Mouse (Mus musculus) embryonic fibroblast, embryonic 13.5 days (primary cell): ENCODE data around the gene Jagn1. TPM values are rescaled to one million over a fixed set of nuclear protein-coding genes. Genes with fewer than 3 reads are reported as not detected.
A peak's percentile ranks its signal among the peaks of the same experiment; 100 is the strongest.

Experiments
- H3K27ac ChIP-seq: 2 replicates; pipeline ENCODE4 v1.5.1; 2012; ENCODE audit warnings: low read length, control low read depth, inconsistent platforms; ENCODE audit not compliant: insufficient read depth
- H3K4me1 ChIP-seq: 2 replicates; pipeline ENCODE4 v1.6.1; 2011; ENCODE audit warnings: low read length; ENCODE audit not compliant: control insufficient read depth, insufficient read depth
- H3K4me3 ChIP-seq: 2 replicates; pipeline ENCODE4 v1.5.1; 2011; ENCODE audit warnings: mild to moderate bottlenecking, control low read depth, low read length; ENCODE audit not compliant: insufficient read depth
- CTCF ChIP-seq: IDR thresholded peaks from 2 replicates; pipeline ENCODE4 v1.5.1; 2011; ENCODE audit warnings: mild to moderate bottlenecking, control low read depth, low read length, moderate library complexity, borderline replicate concordance; ENCODE audit not compliant: insufficient read depth
- POLR2A ChIP-seq: IDR thresholded peaks from 2 replicates; pipeline ENCODE4 v1.6.1; 2011; ENCODE audit warnings: low read depth, mild to moderate bottlenecking, control low read depth, low read length, moderate library complexity
- polyA plus RNA-seq: library from polyadenylated mRNA; stranded (reverse); fragments of >200 nt; gene quantifications from 2 replicates; pipeline ENCODE4 v1.2.4, GENCODE M21; 2011; ENCODE audit warnings: low read depth; ENCODE audit not compliant: missing spikeins, insufficient read length

Jagn1 gene
- polyA plus RNA-seq, 1 experiment: 48.6 TPM

DNA sequence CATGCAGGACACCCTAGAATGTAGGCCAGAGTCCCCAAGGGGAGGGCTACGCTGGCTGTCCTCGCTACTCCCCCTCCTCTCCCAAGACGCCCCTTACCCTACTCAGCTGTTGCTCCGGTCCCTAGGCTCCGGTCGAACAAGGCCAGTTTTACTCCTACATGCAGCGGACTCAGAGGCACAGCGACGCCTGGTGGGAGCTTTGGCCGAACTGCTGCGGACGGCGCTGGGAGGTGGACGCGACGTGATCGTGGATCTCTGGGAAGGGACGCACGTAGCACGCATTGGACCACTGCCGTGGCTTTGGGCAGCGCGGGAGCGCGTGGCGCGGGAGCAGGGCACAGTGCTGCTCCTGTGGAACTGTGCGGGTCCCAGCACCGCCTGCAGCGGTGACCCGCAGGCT, 27.1 kb downstream of the Jagn1 start:
- Histone ChIP-seq H3K4me1 (0 out of 2 replicates have a peak, but pooled peaks cover 2% of the 10 kb centered on the region), H3K4me3 (no peak overlapping the region), H3K27ac (no peak overlapping the region)
- TF ChIP-seq POLR2A (peak; percentile 19; the same call in 1 of the 2 replicates), CTCF (peak; percentile 98)

DNA sequence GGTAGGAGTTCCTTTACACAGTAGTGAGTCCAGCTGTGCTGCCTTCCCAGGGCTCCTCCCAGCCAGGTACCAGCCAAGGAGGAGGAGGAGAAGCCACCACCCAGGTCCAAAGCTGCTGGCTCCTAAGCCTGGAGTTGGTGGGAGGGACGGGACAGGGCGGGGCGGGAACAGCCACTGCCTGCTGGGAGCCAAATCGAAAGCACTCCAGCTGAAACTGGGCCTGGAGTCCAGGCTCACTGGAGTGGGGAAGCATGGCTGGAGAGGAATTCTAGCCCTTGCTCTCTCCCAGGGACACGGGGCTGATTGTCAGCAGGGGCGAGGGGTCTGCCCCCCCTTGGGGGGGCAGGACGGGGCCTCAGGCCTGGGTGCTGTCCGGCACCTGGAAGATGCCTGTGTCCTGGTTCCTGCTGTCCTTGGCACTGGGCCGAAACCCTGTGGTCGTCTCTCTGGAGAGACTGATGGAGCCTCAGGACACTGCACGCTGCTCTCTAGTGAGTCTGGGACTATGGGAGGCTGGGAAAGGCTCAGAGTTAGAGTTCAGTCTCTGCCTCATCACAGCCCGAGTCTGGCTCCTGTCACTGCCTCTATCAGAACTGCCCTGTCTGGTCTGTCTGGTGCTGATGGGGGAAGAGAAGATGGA, 29.0 kb downstream of the Jagn1 start, which contains the start of gene Il17rc:
Gene Il17rc, plus strand, starts transcription at position 131 of the 640 bp plus-strand sequence.
- TF ChIP-seq CTCF (no peak), POLR2A (peak; percentile 92)
- Histone ChIP-seq H3K4me1 (0 out of 2 replicates have a peak, but pooled peaks cover 2% of the 10 kb centered on the region), H3K4me3 (peak within 1 kb of the TSS; percentile 28), H3K27ac (peak within 1 kb of the TSS; percentile 5; the same call in 1 of the 2 replicates)

DNA sequence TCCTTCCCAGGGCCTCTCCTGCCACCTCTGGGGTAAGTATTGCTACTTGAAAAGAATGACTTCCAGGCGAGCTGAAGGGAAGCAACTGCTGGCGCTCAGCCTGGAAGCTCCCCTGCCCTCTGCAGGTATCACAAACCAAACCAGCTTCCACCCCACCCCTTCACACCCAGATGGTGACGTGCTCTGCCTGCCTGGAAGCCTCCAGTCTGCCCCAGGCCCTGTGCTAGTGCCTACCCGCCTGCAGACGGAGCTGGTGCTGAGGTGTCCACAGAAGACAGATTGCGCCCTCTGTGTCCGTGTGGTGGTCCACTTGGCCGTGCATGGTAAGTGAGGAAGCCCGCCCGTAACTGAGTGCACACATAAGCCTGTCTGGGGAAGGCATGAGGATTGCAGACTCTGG, 29.7 kb downstream of the Jagn1 start:
- 0 out of 2 replicates have a peak, but pooled peaks cover 2% of the 10 kb centered on the region for H3K4me1 ChIP-seq
- no peak overlapping the region for H3K27ac ChIP-seq
- peak overlapping the region; percentile 28; the same call in 1 of the 2 replicates for H3K4me3 ChIP-seq
- no peak for TF ChIP-seq POLR2A
- TF ChIP-seq CTCF: no peak

DNA sequence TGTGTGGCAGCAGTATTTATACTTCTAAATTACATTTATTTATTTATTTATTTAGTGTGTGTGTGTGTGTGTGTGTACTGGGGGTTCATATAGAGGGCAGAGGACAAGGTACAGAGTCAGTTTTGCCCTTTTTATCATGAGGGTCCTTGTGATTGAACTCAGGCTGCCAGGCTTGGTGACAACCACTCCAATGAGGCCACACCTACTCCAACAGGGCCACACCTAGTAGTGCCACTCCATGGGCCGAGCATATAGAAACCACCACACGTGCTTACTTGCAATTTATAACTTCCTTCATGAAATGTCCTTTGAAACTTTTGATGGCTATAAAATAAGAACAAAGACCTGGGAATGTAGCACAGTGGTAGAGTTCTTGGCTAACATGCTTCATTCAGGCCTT, 30.9 kb downstream of the Jagn1 start:
- H3K4me1 ChIP-seq: 0 out of 2 replicates have a peak, but pooled peaks cover 2% of the 10 kb centered on the region
- no peak overlapping the region for H3K27ac ChIP-seq
- TF ChIP-seq POLR2A (no peak), CTCF (no peak)
- H3K4me3 ChIP-seq: no peak overlapping the region

DNA sequence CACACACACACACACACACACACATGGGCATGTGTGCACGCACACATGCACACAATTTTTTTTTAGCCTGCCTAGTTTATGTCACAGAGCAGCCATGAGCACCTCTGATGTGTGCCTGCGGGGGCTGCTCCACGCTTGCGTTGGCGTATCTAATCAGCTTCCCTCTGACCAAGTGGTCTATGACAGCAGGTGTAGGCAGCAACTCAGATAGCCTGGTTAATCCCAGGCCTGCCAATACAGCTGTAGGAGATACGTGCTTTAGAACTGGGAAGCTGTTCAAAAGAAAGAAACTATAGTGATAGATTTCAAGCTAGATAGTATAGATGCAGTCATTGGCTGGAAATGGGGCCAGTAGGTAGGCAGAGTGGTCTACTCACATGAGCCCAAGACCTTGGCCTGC, 31.3 kb downstream of the Jagn1 start:
- Histone ChIP-seq H3K4me3 (no peak overlapping the region), H3K4me1 (0 out of 2 replicates have a peak, but pooled peaks cover 2% of the 10 kb centered on the region), H3K27ac (no peak overlapping the region)
- no peak for TF ChIP-seq CTCF
- TF ChIP-seq POLR2A: no peak

DNA sequence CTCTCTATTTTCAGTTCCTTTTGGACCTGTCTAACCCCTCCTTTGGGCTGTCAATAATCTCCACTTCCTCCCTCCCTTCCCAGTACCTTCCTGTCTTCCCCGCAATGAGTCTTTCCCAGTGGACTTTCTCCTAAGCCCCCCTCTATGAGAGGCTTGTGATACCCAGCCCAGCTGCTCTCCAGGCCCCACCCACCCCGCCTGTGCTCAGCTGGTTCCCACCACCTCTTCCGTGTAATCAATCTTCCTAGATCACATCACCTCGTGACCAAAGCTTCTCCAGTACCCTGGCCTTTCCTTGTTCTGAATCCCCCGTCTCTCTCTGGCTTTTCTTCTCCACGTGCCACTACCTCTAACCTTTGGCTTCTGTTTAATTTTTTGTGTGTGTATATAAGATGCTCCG, 35.0 kb downstream of the Jagn1 start:
- H3K4me1 ChIP-seq: peaks cover 6% of the 10 kb centered on the region
- no peak overlapping the region for H3K4me3 ChIP-seq
- no peak overlapping the region for H3K27ac ChIP-seq
- no peak for TF ChIP-seq CTCF
- TF ChIP-seq POLR2A: no peak

DNA sequence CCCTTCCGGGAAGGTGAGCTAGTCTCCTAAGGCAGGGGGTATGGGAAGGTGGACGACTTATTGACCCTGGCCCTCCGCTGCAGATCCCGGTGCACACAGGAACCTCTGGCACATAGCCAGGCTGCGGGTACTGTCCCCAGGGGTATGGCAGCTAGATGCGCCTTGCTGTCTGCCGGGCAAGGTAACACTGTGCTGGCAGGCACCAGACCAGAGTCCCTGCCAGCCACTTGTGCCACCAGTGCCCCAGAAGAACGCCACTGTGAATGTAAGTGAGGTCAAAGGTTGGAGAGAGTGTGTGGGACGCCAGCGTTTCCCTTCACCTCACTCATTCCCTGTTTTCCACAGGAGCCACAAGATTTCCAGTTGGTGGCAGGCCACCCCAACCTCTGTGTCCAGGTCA, 36.5 kb downstream of the Jagn1 start:
- H3K27ac ChIP-seq: no peak overlapping the region
- peaks cover 6% of the 10 kb centered on the region for H3K4me1 ChIP-seq
- no peak overlapping the region for H3K4me3 ChIP-seq
- TF ChIP-seq POLR2A (no peak), CTCF (no peak)

DNA sequence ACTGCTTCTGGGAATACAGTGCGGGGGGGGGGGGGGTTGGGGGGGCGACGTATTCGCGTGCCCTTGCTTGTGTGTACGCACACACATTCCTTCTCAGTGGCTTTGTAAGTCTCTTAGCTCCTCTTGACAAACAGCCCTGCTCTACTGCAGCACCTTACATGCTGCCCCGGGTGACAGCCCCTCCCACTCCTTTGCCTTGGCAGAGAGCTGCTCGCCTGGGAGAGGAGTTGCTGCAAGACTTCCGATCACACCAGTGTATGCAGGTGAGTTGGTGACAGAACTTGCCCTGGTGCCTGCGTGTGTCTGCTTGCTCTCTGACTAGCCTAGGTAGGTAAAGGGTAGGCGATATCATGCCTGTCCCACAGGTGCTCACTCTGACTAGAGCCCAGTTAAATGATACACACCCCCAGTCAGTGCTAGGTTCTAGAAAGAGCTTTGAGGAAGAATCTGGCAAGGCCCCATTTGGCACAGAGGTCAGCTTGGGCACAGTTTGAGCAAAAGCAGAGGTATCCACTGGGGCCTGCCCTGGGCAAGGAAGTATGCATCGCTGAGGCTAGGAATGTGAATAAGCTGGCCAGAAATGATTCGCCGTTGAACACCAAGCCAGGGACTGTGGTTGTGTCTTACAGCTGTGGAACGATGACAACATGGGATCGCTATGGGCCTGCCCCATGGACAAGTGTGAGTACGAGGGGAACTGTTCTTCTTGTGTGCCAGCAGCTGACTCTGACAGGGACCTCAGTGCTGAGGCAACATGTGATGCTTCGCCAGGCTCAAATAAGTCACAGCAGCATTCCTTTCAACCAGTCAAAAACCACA, 38.4 kb downstream of the Jagn1 start:
- no peak for TF ChIP-seq CTCF
- Histone ChIP-seq H3K27ac (peak overlapping the region; percentile 65; the same call in 1 of the 2 replicates), H3K4me1 (peaks cover 6% of the 10 kb centered on the region), H3K4me3 (no peak overlapping the region)

DNA sequence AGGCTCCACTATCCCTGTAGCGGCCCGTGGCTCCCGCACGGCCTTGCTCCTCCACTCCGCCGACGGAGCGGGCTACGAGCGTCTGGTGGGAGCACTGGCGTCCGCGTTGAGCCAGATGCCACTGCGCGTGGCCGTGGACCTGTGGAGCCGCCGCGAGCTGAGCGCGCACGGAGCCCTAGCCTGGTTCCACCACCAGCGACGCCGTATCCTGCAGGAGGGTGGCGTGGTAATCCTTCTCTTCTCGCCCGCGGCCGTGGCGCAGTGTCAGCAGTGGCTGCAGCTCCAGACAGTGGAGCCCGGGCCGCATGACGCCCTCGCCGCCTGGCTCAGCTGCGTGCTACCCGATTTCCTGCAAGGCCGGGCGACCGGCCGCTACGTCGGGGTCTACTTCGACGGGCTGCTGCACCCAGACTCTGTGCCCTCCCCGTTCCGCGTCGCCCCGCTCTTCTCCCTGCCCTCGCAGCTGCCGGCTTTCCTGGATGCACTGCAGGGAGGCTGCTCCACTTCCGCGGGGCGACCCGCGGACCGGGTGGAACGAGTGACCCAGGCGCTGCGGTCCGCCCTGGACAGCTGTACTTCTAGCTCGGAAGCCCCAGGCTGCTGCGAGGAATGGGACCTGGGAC, 40.2 kb downstream of the Jagn1 start:
- Histone ChIP-seq H3K27ac (no peak overlapping the region), H3K4me1 (peaks cover 16% of the 10 kb centered on the region), H3K4me3 (peak overlapping the region; percentile 43)
- TF ChIP-seq CTCF: 0 out of 2 replicates have a peak, but pooled peaks have one; percentile 7
- no peak for TF ChIP-seq POLR2A

DNA sequence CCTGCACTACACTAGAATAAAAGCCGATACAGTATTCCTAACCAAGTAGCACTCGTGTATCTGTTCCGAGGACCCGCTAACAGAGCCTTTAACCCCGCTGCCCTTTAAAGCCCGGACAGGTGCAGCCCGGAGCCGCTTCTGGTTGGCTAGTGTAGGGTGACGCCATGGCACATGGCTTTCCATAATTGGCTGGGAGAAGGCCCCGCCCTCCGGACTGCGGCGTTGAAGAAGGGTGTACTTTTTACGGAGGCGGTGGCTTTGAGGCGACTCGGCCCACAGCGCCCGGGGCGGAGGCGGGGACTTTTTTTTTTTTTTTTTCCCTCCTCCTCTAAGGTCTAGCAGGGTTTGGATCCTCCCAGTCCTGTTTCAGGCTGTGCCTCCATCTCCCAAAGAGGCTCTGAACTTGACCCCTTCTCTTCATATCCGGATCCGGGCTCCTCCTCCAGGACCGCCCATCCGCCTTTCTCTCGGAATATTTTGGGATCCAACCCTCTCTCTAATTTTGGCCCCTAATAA, 40.8 kb downstream of the Jagn1 start, which contains the start of gene Creld1:
Gene Creld1, plus strand, starts transcription at position 198 of the 516 bp plus-strand sequence.
- TF ChIP-seq POLR2A: 0 out of 2 replicates have a peak, but pooled peaks have one; percentile 36
- no peak for TF ChIP-seq CTCF
- Histone ChIP-seq H3K4me3 (peak within 1 kb of the TSS; percentile 71), H3K27ac (peak within 1 kb of the TSS; percentile 70), H3K4me1 (peaks cover 18% of the 10 kb centered on the region)
